Mouse (Mus musculus) bone marrow, adult 2 months (tissue): ENCODE measurements around the gene Fig4. TPM values are rescaled to one million over a fixed set of nuclear protein-coding genes. Genes with fewer than 3 reads are reported as not detected.
A peak's percentile ranks its signal among the peaks of the same experiment; 100 is the strongest.

ENCODE experiments used
- H3K27ac ChIP-seq: fragments of 200-500 bp; 2 replicates; pipeline ENCODE4 v1.5.1; 2012; ENCODE audit warnings: low read depth, mild to moderate bottlenecking, control low read depth, inconsistent platforms, low read length; ENCODE audit not compliant: control insufficient read depth, poor library complexity, insufficient read depth
- H3K4me1 ChIP-seq: fragments of 200-500 bp; 2 replicates; pipeline ENCODE4 v1.6.1; 2011; ENCODE audit warnings: low read length; ENCODE audit not compliant: control insufficient read depth, insufficient read depth
- H3K4me3 ChIP-seq: fragments of 200-500 bp; replicated peaks from 2 replicates; pipeline ENCODE3; 2011; ENCODE audit warnings: mild to moderate bottlenecking, low read depth, low read length, control low read depth; ENCODE audit not compliant: control insufficient read depth
- CTCF ChIP-seq: fragments of 200-500 bp; IDR thresholded peaks from 2 replicates; pipeline ENCODE4 v1.5.1; 2011; ENCODE audit warnings: low read length, control low read depth; ENCODE audit not compliant: control insufficient read depth, insufficient read depth
- POLR2A ChIP-seq: fragments of 200-500 bp; IDR thresholded peaks from 2 replicates; pipeline ENCODE4 v1.6.1; 2011; ENCODE audit warnings: low read depth, mild to moderate bottlenecking, control low read depth, low read length, borderline replicate concordance; ENCODE audit not compliant: control insufficient read depth
- WGBS: fragments of 180-500 bp; shearing (Covaris S2); methylation state at CpG from one replicate; pipeline ENCODE4 v1.1.7; 2018; 5-methylcytosine and 5-hydroxymethylcytosine counted together
- polyA plus RNA-seq: library from polyadenylated mRNA; stranded (reverse); fragments of >200 nt; gene quantifications from 2 replicates; pipeline ENCODE4 v1.2.4, GENCODE M21; 2011; ENCODE audit warnings: low replicate concordance; ENCODE audit not compliant: missing spikeins, insufficient read depth, insufficient read length

Fig4 gene
- polyA plus RNA-seq, 1 experiment, result 6.4 TPM

GRCm38 (mm10) chr10:41218897-41219296, 84.2 kb downstream of the Fig4 start:
- no peak overlapping the region for H3K4me3 ChIP-seq
- H3K27ac ChIP-seq, result no peak overlapping the region
- WGBS, result 93% methylated on average over 10 of the region's 10 CpGs
- peaks cover 4% of the 10 kb centered on the region; the same call in 1 of the 2 replicates for H3K4me1 ChIP-seq
- TF ChIP-seq CTCF (no peak), POLR2A (no peak)

GRCm38 (mm10) chr10:41214083-41214482, 89.0 kb downstream of the Fig4 start:
- TF ChIP-seq POLR2A, result no peak
- no peak overlapping the region for H3K4me3 ChIP-seq
- 71% methylated on average over 3 of the region's 3 CpGs for WGBS
- H3K27ac ChIP-seq, result no peak overlapping the region
- H3K4me1 ChIP-seq, result no peaks in the 10 kb centered on the region; the same call in 1 of the 2 replicates

- Histone ChIP-seq H3K4me1 (peaks cover 10% of the 10 kb centered on the region), H3K4me3 (no peak overlapping the region), H3K27ac (peak overlapping the region; percentile 92)
- 79% methylated on average over 4 of the region's 4 CpGs for WGBS
- TF ChIP-seq CTCF (no peak), POLR2A (no peak)
Measured at GRCm38 (mm10) chr10:41209538-41209937, 93.5 kb downstream of the Fig4 start.

- Histone ChIP-seq H3K4me3 (no peak overlapping the region), H3K27ac (peak overlapping the region; percentile 21; the same call in 1 of the 2 replicates), H3K4me1 (peaks cover 12% of the 10 kb centered on the region)
- 61% methylated on average over 6 of the region's 6 CpGs for WGBS
- TF ChIP-seq CTCF, result no peak
- no peak for TF ChIP-seq POLR2A
Measured at GRCm38 (mm10) chr10:41208860-41209377, 94.1 kb downstream of the Fig4 start.

GRCm38 (mm10) chr10:41205647-41206046, 97.4 kb downstream of the Fig4 start:
- H3K27ac ChIP-seq, result peak overlapping the region; percentile 93
- TF ChIP-seq CTCF (no peak), POLR2A (no peak)
- H3K4me1 ChIP-seq, result peaks cover 13% of the 10 kb centered on the region
- WGBS, result 81% methylated on average over 2 of the region's 2 CpGs
- H3K4me3 ChIP-seq, result no peak overlapping the region

- no peak for TF ChIP-seq CTCF
- no peak for TF ChIP-seq POLR2A
- no peak overlapping the region for H3K4me3 ChIP-seq
- H3K4me1 ChIP-seq, result peaks cover 13% of the 10 kb centered on the region
- WGBS, result 60% methylated on average over 11 of the region's 11 CpGs
- H3K27ac ChIP-seq, result peak overlapping the region; percentile 97
Measured at GRCm38 (mm10) chr10:41204637-41205315, 98.3 kb downstream of the Fig4 start.

- Histone ChIP-seq H3K4me3 (no peak overlapping the region), H3K27ac (peak overlapping the region; percentile 97), H3K4me1 (peaks cover 13% of the 10 kb centered on the region)
- TF ChIP-seq CTCF (no peak), POLR2A (no peak)
- WGBS, result 83% methylated on average over 5 of the region's 5 CpGs
Measured at GRCm38 (mm10) chr10:41204191-41204590, 98.9 kb downstream of the Fig4 start.

GRCm38 (mm10) chr10:41198719-41199118, 104.3 kb downstream of the Fig4 start:
- 91% methylated on average over 6 of the region's 6 CpGs for WGBS
- Histone ChIP-seq H3K4me1 (peaks cover 1% of the 10 kb centered on the region; the same call in 1 of the 2 replicates), H3K27ac (no peak overlapping the region), H3K4me3 (no peak overlapping the region)
- TF ChIP-seq POLR2A (no peak), CTCF (no peak)

- peaks cover 1% of the 10 kb centered on the region; the same call in 1 of the 2 replicates for H3K4me1 ChIP-seq
- TF ChIP-seq CTCF, result no peak
- no peak for TF ChIP-seq POLR2A
- 86% methylated on average over 5 of the region's 5 CpGs for whole genome bisulfite sequencing
- peak overlapping the region; percentile 27; the same call in 1 of the 2 replicates for H3K27ac ChIP-seq
- no peak overlapping the region for H3K4me3 ChIP-seq
Measured at GRCm38 (mm10) chr10:41197788-41198187, 105.3 kb downstream of the Fig4 start.
